Mouse (Mus musculus): ENCODE data around the gene Synpo2.

Synpo2 gene

DNA sequence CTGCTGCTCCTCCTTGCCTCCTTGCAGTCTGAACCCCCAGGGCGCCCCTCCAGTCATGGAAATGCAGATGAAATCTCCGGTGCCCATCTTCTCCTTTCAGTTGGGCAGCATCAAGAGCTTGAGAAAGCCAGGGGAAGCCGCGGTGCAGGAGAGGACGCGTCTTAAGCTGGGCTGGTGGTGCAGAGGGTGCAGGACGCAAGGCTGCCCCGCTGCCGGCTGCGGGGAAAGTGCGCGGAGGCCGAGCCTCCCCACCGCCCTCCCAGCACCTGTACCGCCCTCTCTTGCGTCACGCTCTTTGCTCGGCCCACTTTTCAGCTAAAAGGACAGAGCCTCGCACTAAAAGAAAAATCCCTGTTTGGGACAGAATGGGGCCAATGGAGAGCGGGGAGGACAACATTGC is at the start of gene Synpo2:
Gene Synpo2 (minus strand): TSS at position 229 of the 400 bp plus-strand sequence.
- no peak for DNase-seq (ENCODE audit: extremely low read depth, low read depth, low spot score)

DNA sequence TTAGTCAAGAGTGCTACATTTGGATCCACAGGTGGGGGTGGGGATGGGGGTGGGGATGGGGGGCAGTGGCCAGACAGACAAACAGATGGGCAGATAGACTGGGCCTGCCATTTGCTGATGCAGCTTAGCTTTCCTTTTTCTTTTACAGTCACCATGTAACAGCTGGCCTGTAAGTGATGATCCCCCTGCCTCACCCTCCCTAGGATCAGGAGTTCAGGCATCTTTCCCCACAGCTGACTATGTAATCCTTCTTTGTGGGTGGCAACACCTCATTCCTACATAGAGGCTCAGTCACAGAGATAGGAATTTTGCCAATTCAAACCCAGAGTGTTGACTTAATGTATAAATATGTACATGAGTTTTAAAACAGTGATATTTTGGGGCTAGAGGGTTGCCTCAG is 49.7 kb upstream of the Synpo2 start:
- DNase-seq (ENCODE audit: extremely low read depth, low read depth, low spot score), result no peak

DNA sequence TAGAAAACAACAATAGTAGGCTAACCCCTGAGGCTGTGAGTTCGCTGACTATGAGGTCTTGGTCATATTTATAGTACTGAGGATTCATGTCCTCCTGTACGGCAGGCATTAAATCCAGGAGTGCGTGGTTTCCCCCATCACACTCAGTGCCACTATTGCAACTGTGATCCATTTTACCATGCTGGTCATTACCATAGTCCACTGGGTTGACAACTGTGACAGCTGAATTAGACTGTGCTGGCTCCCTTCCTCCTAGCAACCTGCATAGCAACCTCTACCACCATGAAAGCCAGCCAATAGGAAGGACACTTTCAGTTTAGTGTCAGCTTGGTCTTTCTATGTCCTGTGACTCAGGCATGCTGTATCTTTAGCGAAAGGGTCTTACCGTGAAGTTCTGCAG is 48.3 kb upstream of the Synpo2 start:
- no peak for DNase-seq (ENCODE audit: extremely low read depth, low read depth, low spot score)

DNA sequence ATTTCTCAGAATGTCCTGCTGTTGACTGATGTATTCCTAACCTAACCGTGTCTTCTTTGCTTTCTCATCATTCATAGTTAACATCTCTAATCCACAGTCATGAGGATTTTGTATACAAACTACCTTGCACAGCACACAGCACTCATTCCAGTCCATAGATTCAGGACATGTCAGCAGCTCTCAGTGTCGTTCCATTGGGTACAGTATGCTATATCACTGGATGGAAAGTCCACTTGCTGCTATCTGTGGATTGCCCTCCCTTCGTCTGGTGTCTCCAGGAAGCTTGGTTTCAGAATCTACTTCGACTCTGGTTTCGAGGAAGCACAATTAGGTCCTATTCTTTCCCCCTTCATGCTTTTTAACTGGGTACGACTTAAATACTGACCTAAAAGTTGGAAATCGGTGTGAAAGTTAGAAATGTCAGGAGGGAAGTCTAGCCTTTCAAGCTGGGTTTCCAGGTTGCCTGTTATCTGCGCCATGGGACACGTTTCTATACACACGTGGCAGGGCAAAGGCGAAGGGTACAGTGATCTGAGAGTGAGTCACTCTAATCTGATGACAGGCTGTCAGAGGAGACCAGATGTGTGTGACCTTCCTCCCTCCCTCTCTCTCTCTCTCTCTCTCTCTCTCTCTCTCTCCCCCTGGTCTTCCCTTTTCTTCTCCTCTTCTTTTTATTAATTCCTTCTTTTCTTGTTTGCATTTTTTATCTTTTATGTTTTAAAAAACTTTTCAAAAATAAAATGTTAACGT is 47.1 kb upstream of the Synpo2 start:
- DNase-seq (ENCODE audit: extremely low read depth, low read depth, low spot score), result no peak

DNA sequence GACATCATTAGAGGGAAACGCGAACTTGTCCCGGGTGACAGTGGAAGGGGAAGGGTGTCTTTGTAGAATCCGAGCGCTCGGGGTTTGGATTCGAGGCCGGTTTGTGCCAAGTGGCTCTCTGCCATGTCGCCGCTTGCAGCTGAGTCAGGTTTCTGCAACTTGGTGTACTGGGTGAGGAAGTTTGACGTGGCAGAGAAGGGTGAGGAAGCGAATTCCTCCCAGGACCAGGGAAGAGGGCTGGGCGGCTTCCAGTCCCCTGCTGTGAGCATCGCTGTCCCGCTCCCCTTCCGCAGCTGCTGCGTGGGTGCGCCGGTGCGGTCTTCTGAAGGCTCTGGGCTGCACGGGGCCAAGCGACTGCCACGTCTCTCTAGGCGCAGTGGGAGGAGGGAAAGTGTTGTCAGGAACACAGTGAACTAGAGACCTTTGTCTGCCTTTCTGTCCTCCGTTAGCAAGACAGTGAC is 31.8 kb upstream of the Synpo2 start:
- no peak for DNase-seq (ENCODE audit: extremely low read depth, low read depth, low spot score)

DNA sequence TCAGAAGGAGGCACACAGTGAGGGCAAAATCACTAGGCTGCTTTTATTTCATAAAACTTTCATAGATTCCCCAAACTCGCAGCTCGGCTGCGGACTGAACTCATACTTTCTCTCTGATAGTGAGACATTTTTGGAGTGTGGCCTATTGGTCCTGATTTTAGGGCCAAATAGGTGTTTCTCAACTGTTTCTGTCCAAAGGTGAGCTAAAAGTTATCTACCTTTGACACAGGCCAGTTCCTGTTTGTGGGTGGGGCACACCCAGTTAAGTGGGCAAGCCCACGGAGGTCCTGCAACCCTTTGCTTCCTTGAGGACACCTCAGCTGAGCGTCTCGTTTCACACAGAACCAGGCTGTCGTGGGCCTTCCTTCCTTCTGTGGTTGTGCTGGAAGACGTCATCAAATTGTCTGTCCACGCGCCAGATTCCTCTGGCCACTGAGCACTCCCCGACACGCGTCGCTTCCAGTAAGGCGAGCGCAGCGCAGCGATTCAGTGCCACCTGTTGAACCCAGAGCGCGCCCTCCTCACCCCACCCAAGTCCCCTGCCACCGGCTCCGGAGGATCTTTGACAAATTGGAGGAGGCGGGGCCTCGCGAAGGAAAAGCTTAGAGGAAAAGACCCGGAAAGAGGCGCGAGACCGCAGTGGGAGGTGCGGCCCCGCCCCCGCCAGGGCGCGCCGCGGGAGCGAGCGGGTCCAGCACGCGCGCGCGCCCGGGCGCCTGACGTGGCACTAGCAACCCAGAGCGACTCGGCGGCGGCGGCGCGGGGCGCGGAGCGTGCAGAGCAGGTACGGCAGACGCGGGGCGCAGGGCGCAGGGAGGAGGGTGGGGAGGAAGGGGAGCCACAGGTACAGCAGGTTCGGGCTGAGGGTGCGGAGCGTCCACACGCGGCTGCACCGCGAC is 31.1 kb upstream of the Synpo2 start, which contains the start of gene Sec24d:
Gene Sec24d (plus strand): TSS at position 703 of the 899 bp plus-strand sequence.
- DNase-seq (ENCODE audit: extremely low read depth, low read depth, low spot score), result no peak

DNA sequence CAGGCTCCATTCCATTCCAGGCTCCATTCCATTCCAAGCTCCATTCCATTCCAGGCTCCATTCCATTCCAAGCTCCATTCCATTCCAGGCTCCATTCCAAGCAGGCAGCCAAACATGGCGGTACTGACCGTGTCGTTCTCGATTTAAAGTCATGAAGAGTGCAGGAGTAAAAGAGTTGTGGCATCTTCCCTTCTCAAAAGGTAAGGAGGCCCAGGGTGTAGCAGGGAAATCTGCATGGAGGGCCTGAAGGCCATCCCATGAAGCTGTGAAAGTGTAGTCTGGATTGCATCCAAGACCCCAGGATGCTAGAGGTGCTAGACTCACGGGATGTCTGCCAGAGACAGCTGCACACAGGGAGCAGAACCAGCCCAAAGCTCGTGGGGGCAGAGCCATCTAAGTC is 28.8 kb upstream of the Synpo2 start:
- DNase-seq (ENCODE audit: extremely low read depth, low read depth, low spot score), result no peak

DNA sequence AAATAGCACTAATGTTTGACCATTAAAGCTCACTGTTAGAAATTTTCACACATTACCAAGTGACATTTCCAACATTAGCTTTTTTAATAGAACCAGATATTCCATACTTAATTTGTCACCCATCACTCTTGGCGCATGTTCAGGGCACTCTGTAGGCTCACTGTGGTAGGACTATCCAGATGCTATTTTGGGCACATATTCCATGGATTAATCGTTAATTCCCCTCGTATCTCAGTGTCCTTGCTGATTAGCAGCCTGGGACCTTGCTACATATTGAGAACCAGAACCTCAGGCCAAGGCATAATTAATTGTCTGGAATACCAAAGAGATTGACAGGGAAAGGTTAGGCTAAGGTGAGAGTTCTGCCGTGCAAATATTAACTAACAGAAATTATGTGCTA is 22.8 kb upstream of the Synpo2 start:
- DNase-seq (ENCODE audit: extremely low read depth, low read depth, low spot score), result no peak

DNA sequence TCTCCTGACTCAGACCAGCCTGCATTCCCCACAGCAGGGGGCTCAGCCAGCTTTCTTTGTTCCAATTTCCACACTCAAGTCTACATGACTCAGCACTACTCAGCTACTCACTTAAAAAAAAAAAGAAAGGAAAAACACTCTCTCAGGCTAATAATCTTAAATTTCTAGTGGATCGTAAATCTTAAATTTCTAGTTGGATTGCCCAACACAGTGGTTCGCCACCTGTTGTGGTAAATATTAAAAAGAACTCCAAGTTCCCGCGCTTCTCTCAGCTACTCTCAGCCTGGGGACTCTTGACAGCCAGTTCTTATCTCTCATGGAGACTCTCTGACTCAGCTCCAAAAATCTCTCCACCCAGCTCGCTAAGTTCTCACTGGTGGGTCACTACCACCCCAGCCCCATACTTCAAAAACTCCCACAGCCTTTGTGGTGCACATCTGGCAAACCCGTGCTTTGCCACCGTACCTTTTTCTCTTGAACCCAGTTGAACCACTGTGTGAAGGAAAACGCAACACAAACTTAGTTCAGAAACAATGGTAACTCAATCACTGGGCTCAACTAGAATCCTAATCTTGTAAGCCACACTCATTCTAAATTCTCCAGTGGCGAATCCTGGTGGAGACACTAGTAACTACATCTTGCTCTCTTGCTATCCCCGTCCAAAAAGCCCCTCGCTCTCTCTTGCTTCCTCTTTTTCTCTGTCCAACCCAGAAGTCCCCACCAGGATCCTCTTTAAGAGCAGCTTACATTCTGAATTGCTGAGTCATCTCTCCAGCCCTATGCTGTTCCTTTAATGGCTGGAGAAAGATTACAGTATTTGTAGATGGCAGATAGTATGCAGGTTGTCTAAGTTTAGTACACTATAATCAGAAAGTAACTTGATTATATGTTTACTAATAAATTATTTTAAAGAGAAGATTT is 20.5 kb upstream of the Synpo2 start:
- no peak for DNase-seq (ENCODE audit: extremely low read depth, low read depth, low spot score)

DNA sequence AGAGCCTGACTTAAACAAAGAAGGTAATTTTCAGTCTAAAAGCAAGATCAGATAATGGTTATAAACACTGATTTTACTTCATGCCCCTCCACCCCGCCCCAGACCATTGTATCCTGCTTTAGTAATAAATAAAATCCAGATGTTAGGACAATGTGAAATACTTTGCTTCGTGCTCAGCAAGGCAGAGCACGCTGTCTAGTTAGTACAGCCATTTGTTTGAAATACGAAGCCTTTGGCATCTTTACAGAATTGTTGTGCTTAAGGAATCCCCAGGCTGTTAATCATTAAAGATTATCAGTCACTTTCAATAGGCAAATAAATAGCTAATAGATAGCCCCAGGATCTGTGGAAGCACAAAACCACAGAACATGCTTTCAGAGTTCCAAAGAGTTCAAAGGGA is 9.7 kb upstream of the Synpo2 start:
- no peak for DNase-seq (ENCODE audit: extremely low read depth, low read depth, low spot score)

DNA sequence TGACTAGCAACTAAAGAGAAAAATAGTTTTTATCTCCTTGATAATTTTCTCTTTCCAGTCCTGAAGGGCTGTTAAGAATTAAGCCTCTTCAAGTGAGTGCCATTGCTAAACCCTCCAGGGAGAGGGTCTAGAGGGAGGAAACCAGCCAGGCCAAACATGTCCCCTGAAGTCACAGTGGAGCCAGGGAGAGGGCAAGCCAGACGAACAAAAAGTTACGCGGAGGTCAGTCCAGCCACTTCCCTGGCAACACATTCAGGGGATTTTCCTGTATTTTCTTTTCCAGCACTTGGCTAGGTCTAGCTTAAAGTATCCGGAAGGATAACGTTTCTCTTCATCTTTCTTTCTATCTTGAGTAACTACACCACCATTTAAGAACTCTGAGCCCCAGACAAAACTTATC is 8.4 kb upstream of the Synpo2 start:
- no peak for DNase-seq (ENCODE audit: extremely low read depth, low read depth, low spot score)

DNA sequence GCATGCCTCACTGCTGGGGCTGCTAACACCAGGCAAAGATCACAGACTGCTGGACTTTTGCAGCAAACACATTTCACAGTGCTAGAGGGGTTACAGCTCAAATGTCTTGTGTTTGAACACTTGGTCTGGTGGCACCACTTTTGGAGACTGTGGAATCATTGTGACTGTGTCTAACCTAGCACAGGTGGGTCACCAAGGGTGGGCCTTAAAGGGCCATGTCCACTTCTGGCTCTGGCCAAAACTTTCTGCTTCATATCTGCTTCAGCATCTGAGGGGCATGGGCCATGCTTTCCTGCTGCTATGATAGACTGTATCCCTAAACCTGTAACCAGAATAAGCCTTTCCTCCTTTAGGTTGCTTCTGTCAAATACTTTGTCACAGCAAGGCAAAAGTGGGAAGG is 1.5 kb upstream of the Synpo2 start:
- DNase-seq (ENCODE audit: extremely low read depth, low read depth, low spot score), result no peak

DNA sequence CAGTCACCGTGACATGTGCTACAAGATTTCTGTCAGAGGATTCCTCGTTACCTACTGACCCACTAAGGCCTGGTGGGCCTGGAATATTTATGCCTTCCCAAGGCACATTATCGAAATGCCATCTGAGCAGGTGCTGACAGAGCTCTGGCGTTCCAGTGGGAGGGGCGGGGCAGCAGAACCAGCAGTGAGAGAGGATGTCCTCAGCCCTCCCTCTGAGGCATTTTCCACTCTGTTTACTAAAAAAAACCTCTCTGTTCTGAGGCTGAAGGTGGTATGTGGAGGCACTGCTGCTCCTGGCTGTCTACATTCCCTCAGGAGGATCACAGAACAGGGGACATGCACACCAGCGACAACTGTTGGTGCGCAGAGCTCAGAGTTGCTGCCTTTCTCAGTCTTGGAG is 1.1 kb upstream of the Synpo2 start:
- no peak for DNase-seq (ENCODE audit: extremely low read depth, low read depth, low spot score)

DNA sequence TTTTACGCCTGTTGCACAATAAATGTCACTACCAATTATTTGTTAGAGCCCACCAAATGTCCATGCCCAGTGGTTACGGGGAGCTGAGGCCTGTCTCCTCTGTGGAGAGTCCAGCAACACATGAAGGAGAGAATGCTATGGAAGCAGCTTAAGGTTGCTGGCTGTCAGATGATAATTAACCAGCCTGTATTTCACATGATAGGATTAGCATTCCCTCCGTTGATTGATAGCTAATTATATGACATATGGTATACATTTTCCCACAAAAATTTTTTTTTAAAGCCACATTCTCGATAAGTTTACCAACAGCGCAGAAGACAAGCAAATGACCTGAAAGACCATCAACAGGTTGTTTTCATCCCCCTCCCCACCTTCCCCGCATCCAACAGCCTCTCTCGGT is 454 bp downstream of the Synpo2 start:
- no peak for DNase-seq (ENCODE audit: extremely low read depth, low read depth, low spot score)

DNA sequence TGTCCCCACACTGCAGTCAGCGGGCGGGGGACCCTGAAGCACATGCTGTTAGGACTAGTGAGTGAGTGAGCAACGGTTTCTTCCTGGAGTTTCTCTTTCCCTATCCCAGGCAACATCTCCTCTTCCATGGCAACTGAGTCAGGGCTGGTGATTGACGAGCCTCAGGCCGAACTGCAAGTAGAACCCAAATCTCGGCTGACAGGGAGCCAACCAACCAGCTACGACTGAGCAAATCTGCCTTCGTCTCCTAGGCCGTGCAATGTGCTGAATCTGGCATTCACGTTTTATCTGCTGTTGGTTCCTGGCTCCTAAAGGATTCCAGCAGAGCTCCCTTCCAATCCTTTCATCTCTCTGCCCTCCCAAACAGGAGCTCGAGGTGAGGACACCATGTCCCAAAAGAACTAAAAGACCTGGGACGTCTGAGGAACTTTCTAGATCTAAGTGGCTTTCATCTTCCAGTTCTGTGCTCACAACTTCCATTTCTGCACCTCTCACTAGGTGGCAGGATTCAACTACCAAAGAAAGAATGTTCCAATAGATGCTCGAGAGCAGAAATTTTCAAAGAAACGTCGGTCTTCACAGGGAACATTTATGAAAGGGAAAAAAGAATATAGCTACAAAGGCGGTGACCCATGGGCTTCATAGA is 1.6 kb downstream of the Synpo2 start:
- no peak for DNase-seq (ENCODE audit: extremely low read depth, low read depth, low spot score)

DNA sequence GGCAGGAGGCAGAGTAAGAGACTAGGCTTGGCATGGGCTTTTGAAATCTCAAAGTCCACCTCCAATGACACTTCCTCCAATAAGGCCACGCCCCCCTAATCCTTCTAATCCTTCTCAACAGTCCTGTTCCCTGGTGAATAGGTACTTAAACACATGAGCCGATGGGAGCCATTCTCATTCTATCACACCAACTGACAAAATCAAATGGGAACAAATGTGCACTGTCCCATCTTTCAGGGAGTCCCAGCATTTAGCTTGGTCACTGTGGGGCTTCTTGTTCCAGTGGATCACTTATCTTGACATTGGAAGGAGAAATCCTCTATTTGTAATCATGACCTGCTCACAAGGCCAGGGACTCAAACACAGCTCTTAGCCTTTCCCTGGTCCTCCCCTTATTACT is 4.3 kb downstream of the Synpo2 start:
- no peak for DNase-seq (ENCODE audit: extremely low read depth, low read depth, low spot score)

DNA sequence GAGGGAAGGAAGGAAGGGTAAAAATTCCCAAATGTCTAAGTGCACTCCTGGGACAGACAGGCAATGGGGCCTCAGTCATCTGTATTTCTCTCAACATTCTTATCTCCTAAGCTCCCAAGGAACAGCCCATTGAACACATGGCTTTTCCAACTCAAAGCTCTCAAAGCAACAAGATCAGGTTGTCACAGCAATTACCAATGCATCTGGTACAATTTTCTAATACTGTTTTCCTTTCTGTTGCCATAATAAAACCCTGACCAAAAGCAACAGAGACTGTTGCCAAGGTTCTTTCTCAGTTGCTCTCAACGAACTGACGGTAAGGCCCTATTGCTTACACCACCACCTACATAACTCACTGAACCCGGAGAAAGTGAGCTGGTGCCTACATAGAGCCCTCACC is 8.7 kb downstream of the Synpo2 start:
- DNase-seq (ENCODE audit: extremely low read depth, low read depth, low spot score), result no peak

DNA sequence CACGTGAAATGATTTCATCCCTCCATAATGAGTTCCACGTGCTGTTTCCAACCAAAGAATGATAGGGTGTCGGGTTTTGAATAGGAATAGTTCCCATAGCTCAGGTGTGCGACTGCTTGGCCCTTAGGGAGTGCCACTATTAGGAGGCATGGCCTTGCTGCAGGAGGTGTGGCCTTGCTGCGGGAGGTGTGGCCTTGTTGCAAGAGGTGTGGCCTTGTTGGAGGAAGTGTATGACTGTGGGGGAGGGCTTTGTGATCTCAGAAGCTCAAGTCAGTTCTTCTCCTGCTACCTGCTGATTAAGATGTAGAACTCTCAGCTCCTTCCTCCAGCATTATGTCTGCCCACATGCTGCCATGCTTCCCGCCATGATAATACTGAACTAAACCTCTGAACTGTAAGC is 17.3 kb downstream of the Synpo2 start:
- DNase-seq (ENCODE audit: extremely low read depth, low read depth, low spot score), result no peak

DNA sequence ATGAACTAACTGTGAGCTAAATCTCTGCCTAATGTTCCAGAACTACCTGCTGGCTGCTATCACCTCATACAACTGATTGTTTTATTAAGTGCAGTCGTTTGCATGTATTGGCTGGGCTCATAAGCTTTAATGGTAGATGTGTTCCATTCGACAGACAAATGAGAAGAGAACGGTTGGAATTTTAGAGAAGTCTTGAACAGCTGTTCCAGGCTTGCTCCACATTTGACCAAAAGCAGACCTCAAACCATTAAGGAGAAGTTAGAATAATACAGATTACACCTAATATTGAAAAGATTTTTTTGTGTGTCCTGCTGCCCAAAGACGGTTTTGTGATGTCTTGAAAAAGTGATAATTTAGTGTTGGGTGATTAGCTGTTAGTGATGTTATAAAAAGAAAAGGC is 27.1 kb downstream of the Synpo2 start:
- no peak for DNase-seq (ENCODE audit: extremely low read depth, low read depth, low spot score)

DNA sequence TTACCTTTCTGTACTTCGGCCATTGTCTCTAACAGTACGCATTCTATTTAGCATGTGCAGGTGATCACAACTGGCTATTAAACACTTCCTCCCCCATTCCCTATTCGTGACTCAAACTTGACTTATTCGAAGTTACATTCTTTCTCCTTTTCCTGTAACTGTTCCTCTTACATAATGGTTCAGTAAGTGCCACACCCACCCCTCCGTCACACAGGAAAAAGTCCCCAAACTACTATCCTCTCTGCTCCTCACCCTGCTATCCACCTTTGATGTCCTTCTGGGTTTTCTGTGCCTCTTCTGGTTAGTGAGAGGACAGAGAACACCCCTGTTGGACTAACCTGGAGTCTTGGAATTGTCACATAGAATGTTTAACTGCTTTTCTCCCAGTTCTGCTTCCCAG is 28.6 kb downstream of the Synpo2 start:
- DNase-seq (ENCODE audit: extremely low read depth, low read depth, low spot score), result no peak

DNA sequence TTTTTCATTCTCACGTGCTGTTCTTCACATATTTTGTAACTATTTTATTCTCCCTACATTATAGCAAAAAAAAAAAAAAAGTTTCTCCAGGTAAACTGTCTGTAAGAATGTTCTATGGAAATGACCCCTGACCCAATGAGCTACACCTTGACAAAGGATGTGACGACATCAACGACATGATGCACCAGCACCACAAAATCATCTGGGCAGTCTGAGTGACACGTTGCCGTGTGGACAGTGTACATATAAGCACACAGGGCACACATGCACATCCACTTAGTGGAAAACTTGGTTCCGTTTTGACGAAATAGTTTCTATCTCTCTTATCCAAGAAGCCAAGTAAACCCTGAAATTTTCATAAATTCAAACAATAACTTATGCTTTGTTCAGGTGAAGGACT is 30.5 kb downstream of the Synpo2 start:
- DNase-seq (ENCODE audit: extremely low read depth, low read depth, low spot score), result no peak

Data from fat pad, adult 2 months (tissue).